Mouse (Mus musculus) layer of hippocampus, adult 2 months (tissue): ENCODE measurements at regions not wholly inside any gene's neighbourhood (a gene's known extent, or its start where the extent isn't known, plus 50 kb on each side); places are given as distances from the start of the nearest gene placed in this dataset.

Experiments used
- DNase-seq, 2 experiments: peaks; one replicate each; pipeline ENCODE4 v3.0.0; 2022; ENCODE audit warnings: low spot score in 2 of 2
- H3K27ac ChIP-seq: fragments of 200-600 bp; 2 replicates; pipeline ENCODE4 v1.8.1; 2022
- H3K4me3 ChIP-seq: fragments of 200-600 bp; 2 replicates; pipeline ENCODE4 v1.8.1; 2022; ENCODE audit warnings: mild to moderate bottlenecking
- CTCF ChIP-seq: fragments of 200-600 bp; conservative IDR thresholded peaks from 2 replicates; pipeline ENCODE4 v1.8.1; 2022; ENCODE audit warnings: antibody characterized with exemption, mild to moderate bottlenecking, moderate library complexity

- DNase-seq: no peak
- TF ChIP-seq CTCF: no peak
- Histone ChIP-seq H3K27ac (no peak overlapping the region), H3K4me3 (no peak overlapping the region)
These were observed 934.9 kb upstream of the Gm5150 start for GRCm38 (mm10) chr3:16941146-16941545.

- H3K27ac ChIP-seq: 0 out of 2 replicates have a peak overlapping the region, but pooled peaks have one; percentile 14
- H3K4me3 ChIP-seq: no peak overlapping the region
- TF ChIP-seq CTCF: no peak
- no peak for DNase-seq
These were observed 933.3 kb upstream of the Gm5150 start for GRCm38 (mm10) chr3:16939533-16939932.

- TF ChIP-seq CTCF: no peak
- peak overlapping the region; percentile 22; the same call in 1 of the 2 replicates for H3K4me3 ChIP-seq
- DNase-seq: no peak
- no peak overlapping the region; the same call in 1 of the 2 replicates for H3K27ac ChIP-seq
These were observed 932.9 kb upstream of the Gm5150 start for GRCm38 (mm10) chr3:16939127-16939526.

- no peak for TF ChIP-seq CTCF
- Histone ChIP-seq H3K27ac (peak overlapping the region; percentile 48), H3K4me3 (peak overlapping the region; percentile 22; the same call in 1 of the 2 replicates)
- DNase-seq: no peak
These were observed 932.3 kb upstream of the Gm5150 start for GRCm38 (mm10) chr3:16938491-16939001.

- H3K4me3 ChIP-seq: no peak overlapping the region
- peak; percentile 60 for TF ChIP-seq CTCF
- H3K27ac ChIP-seq: no peak overlapping the region
- DNase-seq: no peak
These were observed 924.1 kb upstream of the Gm5150 start for GRCm38 (mm10) chr3:16930299-16930698.

- no peak overlapping the region for H3K4me3 ChIP-seq
- no peak for DNase-seq
- no peak for TF ChIP-seq CTCF
- no peak overlapping the region for H3K27ac ChIP-seq
These were observed 923.6 kb upstream of the Gm5150 start for GRCm38 (mm10) chr3:16929846-16930245.

- Histone ChIP-seq H3K27ac (no peak overlapping the region), H3K4me3 (no peak overlapping the region)
- DNase-seq: no peak
- TF ChIP-seq CTCF: no peak
These were observed 917.8 kb upstream of the Gm5150 start for GRCm38 (mm10) chr3:16924018-16924417.

- TF ChIP-seq CTCF: no peak
- no peak overlapping the region for H3K4me3 ChIP-seq
- no peak for DNase-seq
- no peak overlapping the region for H3K27ac ChIP-seq
These were observed 917.1 kb upstream of the Gm5150 start for GRCm38 (mm10) chr3:16923234-16923914.

GRCm38 (mm10) chr3:16921330-16921729 lies 915.1 kb upstream of the Gm5150 start:
- H3K27ac ChIP-seq: no peak overlapping the region
- peak overlapping the region; percentile 37 for H3K4me3 ChIP-seq
- DNase-seq: no peak
- TF ChIP-seq CTCF: no peak

- no peak for TF ChIP-seq CTCF
These were observed 912.1 kb upstream of the Gm5150 start for GRCm38 (mm10) chr3:16918374-16918773.

GRCm38 (mm10) chr3:16916072-16916403 lies 909.8 kb upstream of the Gm5150 start:
- no peak for DNase-seq
- TF ChIP-seq CTCF: no peak
- no peak overlapping the region for H3K27ac ChIP-seq
- no peak overlapping the region for H3K4me3 ChIP-seq

More at GRCm38 (mm10) chr3:16918374-16918773, 912.1 kb upstream of the Gm5150 start:
- H3K4me3 ChIP-seq: no peak overlapping the region
- H3K27ac ChIP-seq: no peak overlapping the region
- no peak for DNase-seq

- Histone ChIP-seq H3K4me3 (no peak overlapping the region), H3K27ac (no peak overlapping the region)
- no peak for TF ChIP-seq CTCF
These were observed 909.3 kb upstream of the Gm5150 start for GRCm38 (mm10) chr3:16915389-16916071.

GRCm38 (mm10) chr3:16888132-16888531 lies 881.9 kb upstream of the Gm5150 start:
- no peak for TF ChIP-seq CTCF
- DNase-seq: no peak
- H3K27ac ChIP-seq: no peak overlapping the region
- H3K4me3 ChIP-seq: no peak overlapping the region

More at GRCm38 (mm10) chr3:16915389-16916071, 909.3 kb upstream of the Gm5150 start:
- no peak for DNase-seq
